Mouse (Mus musculus): ENCODE measurements around the gene Fcor.

Fcor gene

GRCm38 (mm10) chr8:3671980-3672491, at the start of gene Fcor:
Fcor (minus strand) TSS chr8:3672362.
- DNase-seq (ENCODE audit: low spot score) = peak; percentile 63

- no peak for DNase-seq (ENCODE audit: low spot score)
These were observed 48.9 kb upstream of the Fcor start for GRCm38 (mm10) chr8:3721041-3721440.

DNA sequence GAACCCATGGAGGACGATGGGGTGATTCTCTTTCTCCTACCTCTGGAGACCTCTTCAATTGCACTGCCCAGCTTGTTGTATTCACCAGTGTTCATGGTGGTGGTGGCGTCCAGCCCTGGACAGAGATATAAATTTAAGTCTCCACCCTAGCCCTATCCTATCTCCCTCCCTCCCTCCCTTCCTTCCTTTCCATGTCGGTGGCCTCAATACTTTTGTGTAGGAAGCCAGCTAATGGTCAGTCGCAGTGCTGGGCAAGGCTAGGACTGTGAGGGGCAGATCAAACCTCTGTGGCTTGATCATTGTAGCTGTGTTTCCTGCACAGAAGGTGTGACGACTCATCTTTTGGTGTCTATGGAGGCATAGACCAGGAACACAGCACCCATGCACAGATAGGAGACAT, 48.4 kb upstream of the Fcor start, which contains the start of gene Clec4g:
TSS of gene Clec4g (minus strand) at position 101 of the 400 bp plus-strand sequence.
- no peak for DNase-seq (ENCODE audit: low spot score)

DNA sequence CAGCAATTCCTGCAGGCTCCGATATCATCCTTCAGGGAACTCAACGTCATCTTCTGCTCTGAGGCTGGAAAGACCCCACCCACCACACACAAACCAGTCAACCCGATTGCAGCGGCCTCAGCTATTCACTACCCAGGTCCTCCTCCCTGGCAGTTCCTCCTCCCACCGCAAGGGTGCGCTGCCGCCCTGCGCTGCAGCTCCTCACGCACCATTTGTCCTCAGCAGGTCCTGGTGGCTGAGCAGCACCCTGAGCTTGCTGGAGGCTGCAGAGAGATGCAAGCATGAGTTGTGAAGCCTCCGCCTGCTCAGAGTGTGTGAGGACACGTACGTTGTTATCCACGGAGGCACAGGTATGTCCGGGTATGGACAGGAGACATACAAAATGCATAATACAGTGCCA, 46.4 kb upstream of the Fcor start:
- peak; percentile 13 for DNase-seq (ENCODE audit: low spot score)

GRCm38 (mm10) chr8:3717321-3717954, 45.3 kb upstream of the Fcor start:
- DNase-seq (ENCODE audit: low spot score) = no peak

- DNase-seq (ENCODE audit: low spot score) = no peak
These were observed 39.5 kb upstream of the Fcor start for GRCm38 (mm10) chr8:3711646-3712045.

DNA sequence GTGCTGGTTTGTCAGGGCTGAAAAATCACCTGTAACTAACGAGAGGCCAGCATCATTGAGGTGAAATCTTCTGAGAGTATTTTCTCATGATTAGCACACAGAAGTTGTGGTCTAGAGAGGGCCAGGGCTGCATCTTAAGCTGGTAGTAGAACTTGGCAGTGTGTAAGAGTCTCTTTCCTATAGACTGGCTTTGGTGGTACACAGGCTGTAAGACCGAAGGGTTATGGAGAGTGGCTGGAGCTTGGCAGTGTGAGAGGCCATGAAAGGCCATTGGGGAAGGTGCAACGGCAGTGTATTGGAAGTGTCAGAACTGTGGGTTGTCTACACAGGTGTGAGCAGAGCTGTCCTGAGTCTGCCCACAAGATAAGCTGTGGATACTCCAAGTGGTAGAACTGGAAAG, 38.1 kb upstream of the Fcor start:
- no peak for DNase-seq (ENCODE audit: low spot score)

- no peak for DNase-seq (ENCODE audit: low spot score)
These were observed 35.4 kb upstream of the Fcor start for GRCm38 (mm10) chr8:3707611-3708010.

DNA sequence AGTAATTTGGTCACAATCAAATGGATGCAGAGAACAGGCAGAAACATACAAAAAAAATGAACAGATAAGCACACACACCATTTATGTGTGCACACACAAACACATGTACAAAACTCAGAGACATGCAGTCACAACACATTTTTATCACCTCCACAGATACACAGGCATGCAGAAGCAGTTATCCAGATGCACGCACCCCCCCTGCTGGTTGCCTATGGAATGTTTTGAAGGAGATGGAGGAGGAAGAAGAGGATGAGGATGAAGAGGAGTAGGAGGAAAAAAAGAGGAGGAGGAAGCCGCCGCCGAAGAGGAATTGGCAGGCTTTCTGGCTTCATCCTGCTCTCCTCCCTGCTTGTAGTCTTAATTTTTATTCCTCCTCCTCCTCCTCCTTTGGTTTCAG, 33.5 kb upstream of the Fcor start:
- DNase-seq (ENCODE audit: low spot score) = no peak

DNA sequence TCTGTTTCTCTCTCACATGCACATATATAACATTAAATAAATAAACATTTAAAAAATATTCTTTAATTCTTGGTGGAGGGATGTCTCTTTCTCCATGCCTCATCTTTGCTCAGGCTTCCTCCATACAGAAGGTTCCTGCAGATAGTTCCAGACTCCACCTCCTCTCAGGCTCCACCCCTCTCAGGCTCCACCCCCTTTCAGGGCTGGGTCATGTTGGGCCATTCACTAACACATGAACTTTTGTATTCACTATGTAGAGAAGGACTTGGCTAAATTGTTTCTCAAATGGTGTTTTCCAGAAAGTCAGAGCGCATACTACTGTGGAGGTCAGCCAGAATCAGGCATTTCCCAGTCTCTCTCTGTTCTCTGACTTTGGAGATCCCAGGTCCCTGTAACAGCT, 29.3 kb upstream of the Fcor start:
- no peak for DNase-seq (ENCODE audit: low spot score)

DNA sequence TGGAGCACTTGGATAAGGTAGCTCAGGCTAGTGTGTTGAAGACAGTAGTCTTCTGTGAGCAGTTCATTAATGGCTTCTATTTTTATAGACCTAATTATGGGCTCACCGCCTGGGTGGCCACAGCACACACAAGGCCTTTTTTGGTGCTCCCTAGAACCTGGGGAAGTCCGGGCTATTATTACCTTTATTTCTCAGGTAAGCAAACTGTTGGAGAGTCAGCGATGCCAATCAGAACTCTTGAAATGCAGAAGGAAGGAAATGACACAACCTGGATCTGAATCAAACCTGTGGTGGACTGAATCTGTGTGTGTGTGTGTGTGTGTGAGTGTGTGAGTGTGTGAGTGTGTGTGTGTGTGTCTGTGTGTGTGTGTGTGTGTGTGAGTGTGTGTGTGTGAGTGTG, 22.0 kb upstream of the Fcor start, which contains the start of gene Fcer2a:
TSS of gene Fcer2a (minus strand) at position 55 of the 400 bp plus-strand sequence.
- no peak for DNase-seq (ENCODE audit: low spot score)

GRCm38 (mm10) chr8:3690774-3691173, 18.6 kb upstream of the Fcor start:
- DNase-seq (ENCODE audit: low spot score) = no peak

- DNase-seq (ENCODE audit: low spot score) = no peak
These were observed 15.4 kb upstream of the Fcor start for GRCm38 (mm10) chr8:3687537-3687936.

DNA sequence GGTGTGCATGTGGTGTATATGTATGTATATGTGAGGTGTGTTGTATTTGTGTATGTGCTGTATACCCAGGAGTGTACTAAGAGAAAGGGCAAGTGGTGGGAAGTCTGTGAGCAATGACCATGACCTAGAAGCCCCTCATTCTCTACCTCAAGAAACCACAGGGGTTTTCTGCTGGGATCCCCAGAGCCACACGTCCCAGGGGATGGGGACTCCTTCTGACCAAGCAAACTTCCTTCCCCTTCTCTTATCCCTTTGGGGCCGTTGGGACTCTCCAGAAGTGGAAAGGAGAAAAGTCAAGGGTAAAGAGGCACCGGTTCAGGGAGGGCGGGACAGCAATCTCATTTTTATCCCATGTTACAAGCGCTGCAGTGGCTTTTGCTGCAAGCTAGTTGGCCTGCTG, 13.3 kb upstream of the Fcor start:
- DNase-seq (ENCODE audit: low spot score) = no peak

- DNase-seq (ENCODE audit: low spot score) = no peak
These were observed 12.4 kb upstream of the Fcor start for GRCm38 (mm10) chr8:3684530-3684929.

GRCm38 (mm10) chr8:3683408-3684176, 11.4 kb upstream of the Fcor start:
- no peak for DNase-seq (ENCODE audit: low spot score)

- DNase-seq (ENCODE audit: low spot score) = no peak
These were observed 10.3 kb upstream of the Fcor start for GRCm38 (mm10) chr8:3682435-3682834.

DNA sequence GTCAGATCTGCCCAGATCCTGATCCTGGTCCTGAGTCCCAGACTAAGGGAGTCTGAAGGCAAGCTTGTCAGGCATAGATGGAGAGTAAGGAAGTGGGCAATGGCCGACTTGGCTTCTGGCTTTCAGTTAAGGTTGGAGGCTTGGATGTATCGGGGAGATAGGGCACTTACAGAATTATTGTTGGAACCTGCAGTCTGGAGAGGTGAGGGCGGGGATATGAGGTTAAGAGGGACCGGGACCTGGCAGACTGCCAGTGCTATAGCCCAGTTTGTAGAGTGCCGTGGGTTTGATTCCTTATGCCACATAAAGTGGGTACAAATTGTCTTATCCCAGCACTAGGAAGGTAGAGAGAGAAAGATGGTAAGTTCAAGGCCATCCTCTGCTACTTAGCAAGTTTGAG, 7.5 kb upstream of the Fcor start:
- no peak for DNase-seq (ENCODE audit: low spot score)

DNA sequence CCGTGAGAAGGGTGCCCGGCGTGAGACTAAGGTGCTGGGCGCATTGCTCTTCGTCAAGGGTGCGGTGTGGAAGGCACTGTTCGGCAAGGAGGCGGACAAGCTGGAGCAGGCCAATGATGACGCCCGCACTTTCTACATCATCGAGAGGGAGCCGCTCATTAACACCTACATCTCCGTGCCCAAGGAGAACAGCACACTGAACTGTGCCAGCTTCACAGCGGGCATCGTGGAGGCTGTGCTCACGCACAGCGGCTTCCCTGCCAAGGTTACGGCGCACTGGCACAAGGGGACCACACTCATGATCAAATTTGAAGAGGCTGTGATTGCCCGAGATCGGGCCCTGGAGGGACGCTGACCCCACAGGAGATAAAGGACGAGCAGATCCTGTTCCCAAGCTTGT, 7.1 kb upstream of the Fcor start:
- DNase-seq (ENCODE audit: low spot score) = no peak

DNA sequence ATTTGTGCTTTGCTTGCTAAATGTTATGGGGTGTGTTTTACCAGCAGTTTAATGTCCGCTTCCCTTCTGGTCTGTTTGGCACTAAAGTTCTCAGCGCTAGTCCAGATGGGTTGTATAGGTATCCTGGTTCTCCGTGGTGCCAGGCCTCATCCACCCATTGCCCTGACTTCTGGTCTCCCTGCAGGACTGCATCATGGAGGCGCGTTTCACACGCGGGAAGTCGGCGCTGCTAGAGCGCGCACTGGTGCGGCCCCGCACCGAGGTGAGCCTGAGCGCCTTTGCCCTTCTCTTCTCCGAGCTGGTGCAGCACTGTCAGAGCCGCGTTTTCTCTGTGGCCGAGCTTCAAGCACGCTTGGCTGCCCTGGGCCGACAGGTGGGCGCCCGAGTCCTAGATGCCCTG, 6.7 kb upstream of the Fcor start:
- no peak for DNase-seq (ENCODE audit: low spot score)

GRCm38 (mm10) chr8:3676993-3677579, 4.9 kb upstream of the Fcor start:
- no peak for DNase-seq (ENCODE audit: low spot score)

DNA sequence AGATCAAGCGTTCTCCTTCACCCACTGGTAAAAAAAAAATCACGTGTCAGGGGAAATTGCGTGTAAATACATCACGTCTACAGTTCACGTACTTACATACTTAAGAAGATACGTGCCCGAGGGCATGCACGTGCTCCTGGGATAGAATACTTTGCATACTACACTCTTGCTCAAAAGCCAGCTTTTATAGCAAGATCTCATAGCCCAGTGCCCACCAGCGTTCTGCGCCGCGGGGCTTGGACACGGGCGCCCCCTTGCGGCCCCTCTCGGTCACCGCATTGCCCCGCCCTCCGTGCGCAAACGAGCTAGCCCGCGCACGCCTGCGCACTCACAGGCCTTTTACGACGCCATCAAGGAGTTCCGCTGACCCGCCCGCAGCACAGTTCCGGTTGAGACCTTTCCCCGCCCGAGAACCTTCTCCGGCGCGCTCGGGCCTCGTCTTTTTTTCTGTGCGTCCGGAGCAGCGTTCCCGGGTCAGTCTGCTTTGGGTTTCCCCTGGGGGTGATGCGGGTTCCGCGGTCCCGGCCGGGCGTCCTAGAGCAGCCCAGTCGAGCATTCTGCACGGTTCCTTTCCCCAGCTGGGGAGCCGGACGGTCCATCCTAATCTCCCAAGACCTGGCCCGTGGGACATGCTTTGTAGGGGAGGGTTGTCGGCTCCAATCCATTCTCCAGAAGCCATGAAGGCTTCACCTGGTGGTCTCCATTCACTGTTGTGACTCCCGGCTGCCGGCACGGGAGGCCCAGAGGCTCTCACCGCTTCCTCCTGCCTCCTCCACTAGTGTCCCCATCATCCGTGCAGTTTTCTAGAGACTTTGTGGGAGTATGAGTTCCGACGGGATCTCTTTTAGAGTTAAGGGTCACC, 4.2 kb upstream of the Fcor start, which contains the start of gene Trappc5:
TSS of gene Trappc5 (plus strand) at position 169 of the 862 bp plus-strand sequence.
- peak; percentile 90 for DNase-seq (ENCODE audit: low spot score)

Measured in ovary, postnatal 10 days (tissue).